In the genomic region with DNA sequence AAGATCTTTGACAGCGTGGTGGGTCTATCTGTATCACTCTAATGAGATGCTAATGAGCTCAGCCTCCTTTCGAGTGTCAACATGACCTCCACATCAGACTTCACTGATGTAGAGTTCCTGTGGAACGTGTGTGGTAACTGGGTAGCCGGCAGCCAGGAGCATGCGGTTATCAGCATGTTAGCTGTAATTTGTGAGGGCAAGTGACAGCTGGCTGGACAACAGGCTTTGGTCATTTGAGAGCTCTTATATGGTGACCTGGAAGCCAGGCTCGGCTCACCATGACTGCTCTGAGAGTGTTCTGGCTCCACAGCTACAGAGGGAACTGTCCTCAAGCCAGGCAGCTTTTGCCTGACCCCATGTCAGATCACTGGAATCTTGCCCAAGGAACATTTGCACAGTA, we compare ENCODE assay signal across 21 mouse cellular contexts. TPM values are rescaled to one million over a fixed set of nuclear protein-coding genes. Genes with fewer than 3 reads are reported as not detected.
"Had no signal": no experiment of that assay in that cellular context is flagged by ENCODE, and none has a peak within 500 bp of the region (broad histone marks: within the 10 kb centered on the region; RNA-seq: fewer than 3 reads in every experiment).

No protein-coding gene starts in this region.

- H3K27ac ChIP-seq: intestine, embryonic 15.5 days; limb, embryonic 12.5 days; limb, embryonic 15.5 days; liver, embryonic 14.5 days; lung, embryonic 15.5 days; midbrain, embryonic 10.5 days; midbrain, embryonic 13.5 days; stomach, postnatal 0 days had no signal

- H3K27me3 ChIP-seq: intestine, embryonic 15.5 days; limb, embryonic 15.5 days; lung, embryonic 15.5 days; midbrain, embryonic 13.5 days had no signal

- H3K4me1 ChIP-seq: intestine, embryonic 15.5 days; limb, embryonic 12.5 days; limb, embryonic 15.5 days; lung, embryonic 15.5 days; megakaryocyte, embryonic 14.5 days; midbrain, embryonic 10.5 days had no signal

- H3K9ac ChIP-seq: intestine, embryonic 15.5 days; limb, embryonic 12.5 days; limb, embryonic 15.5 days; liver, embryonic 14.5 days; liver, postnatal 0 days; lung, embryonic 15.5 days; midbrain, embryonic 13.5 days had no signal

- H3K9me3 ChIP-seq: intestine, embryonic 15.5 days; limb, embryonic 12.5 days; limb, embryonic 15.5 days; lung, embryonic 15.5 days; midbrain, embryonic 10.5 days; midbrain, embryonic 13.5 days had no signal

- DNase-seq: kidney, adult 11 months; kidney, adult 9 months; kidney, postnatal 4 days; left cerebral cortex, postnatal 4 days; liver, postnatal 0 days; right cerebral cortex, postnatal 25 days; thymus, adult 2 months; thymus, postnatal 14 days; thymus, postnatal 4 days had no signal

- H3K36me3 ChIP-seq: intestine, embryonic 15.5 days; limb, embryonic 12.5 days; limb, embryonic 15.5 days; lung, embryonic 15.5 days had no signal

- ATAC-seq: intestine, embryonic 15.5 days; liver, postnatal 0 days; midbrain, embryonic 16.5 days had no signal

- H3K4me2 ChIP-seq: intestine, embryonic 15.5 days; limb, embryonic 12.5 days; limb, embryonic 15.5 days; liver, embryonic 11.5 days; lung, embryonic 15.5 days; midbrain, embryonic 13.5 days had no signal

- H3K4me3 ChIP-seq: intestine, embryonic 15.5 days; limb, embryonic 12.5 days; limb, embryonic 15.5 days; lung, embryonic 15.5 days; megakaryocyte, embryonic 14.5 days; midbrain, embryonic 10.5 days; midbrain, embryonic 13.5 days had no signal

RNA-seq across cellular contexts. Expression of a gene that starts 8.4 kb away (rescaled TPM):
- total RNA-seq: monocyte, adult 5-6 weeks had no signal
- polyA plus RNA-seq: limb, embryonic 12.5 days; liver, embryonic 14.5 days; liver, postnatal 0 days; lung, embryonic 15.5 days had no signal

RNA-seq across cellular contexts. Expression of a gene that starts 52.1 kb away (rescaled TPM):
- total RNA-seq: monocyte, adult 5-6 weeks had no signal
- polyA plus RNA-seq: liver, embryonic 11.5 days; liver, postnatal 0 days had no signal
